Mouse (Mus musculus) liver, adult 2 months (tissue): ENCODE measurements around the gene Cry2.

Experiments
- CTCF ChIP-seq: fragments of 200-500 bp; IDR thresholded peaks from 2 replicates; pipeline ENCODE4 v1.5.1; 2011; ENCODE audit warnings: low read depth, low read length, control low read depth
- POLR2A ChIP-seq: fragments of 200-500 bp; IDR thresholded peaks from 2 replicates; pipeline ENCODE4 v1.6.1; 2011; ENCODE audit warnings: low read length, control low read depth; ENCODE audit not compliant: insufficient read depth; ENCODE audit errors: extremely low read depth

DNA sequence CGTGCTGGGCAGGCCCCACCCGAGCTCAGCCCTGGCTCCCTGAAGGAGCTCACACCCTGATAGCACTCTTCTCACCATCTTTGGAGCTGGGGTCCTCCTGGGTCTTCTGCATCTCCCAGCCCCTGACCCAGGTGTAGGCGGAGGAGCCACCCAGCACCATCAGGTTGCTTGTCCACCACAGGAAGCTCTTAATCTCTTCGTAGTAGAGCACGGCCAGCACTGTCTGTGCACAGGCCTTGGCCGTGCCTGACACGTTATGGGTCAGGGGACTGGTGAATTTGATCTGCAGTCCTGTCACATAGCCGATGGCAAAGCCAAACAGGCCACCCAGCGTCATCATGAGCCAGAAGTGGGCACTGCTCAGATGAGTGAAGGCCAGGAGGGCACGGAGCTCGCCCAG, 20.3 kb upstream of the Cry2 start:
- no peak for TF ChIP-seq CTCF
- no peak for TF ChIP-seq POLR2A
